Mouse (Mus musculus) ovary, postnatal 10 days (tissue): ENCODE results near the gene Ntng2.

Experiments
- DNase-seq: peaks from one replicate; pipeline ENCODE4 v3.0.0; 2022; ENCODE audit warnings: low spot score

The Ntng2 gene

DNA sequence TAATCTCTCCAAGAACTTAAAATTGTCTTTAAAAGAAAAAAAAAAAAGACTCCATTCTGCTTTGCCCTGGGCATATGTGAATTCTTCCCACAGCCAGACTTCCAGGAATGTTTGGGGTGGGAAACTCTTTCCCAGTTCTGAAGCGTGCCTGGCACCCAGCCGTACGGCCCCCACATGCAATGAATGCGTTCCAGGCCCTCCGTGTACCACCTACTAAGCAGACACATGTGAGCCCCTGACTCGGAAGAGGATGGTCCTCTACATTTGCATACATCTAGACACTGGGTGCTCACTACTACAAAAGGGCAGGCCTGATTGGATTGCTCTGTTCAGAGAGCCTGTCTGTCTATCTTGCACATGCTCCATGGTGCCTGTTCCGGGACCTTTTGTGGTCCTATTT lies 17.0 kb downstream of the Ntng2 start:
- no peak for DNase-seq

DNA sequence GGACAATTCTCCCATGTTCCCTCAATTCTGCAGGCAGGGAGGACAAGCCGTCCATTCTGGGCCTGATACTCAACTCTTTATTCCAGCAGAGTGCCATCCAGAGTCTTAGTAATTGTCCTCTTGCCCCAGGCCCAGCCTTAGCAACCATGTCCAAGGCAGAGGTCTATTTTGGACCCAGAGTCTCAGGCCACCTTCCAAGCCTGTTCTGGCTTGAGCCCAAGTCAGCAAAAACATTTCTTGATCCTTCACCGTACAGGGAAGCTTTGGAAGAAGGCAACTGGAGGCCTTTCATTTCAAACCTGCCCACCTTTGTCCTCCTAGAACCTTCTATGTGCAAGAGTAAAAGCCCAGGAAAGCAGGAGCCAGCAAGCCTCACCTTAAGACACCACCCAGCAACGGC lies 17.8 kb downstream of the Ntng2 start:
- DNase-seq, result no peak

DNA sequence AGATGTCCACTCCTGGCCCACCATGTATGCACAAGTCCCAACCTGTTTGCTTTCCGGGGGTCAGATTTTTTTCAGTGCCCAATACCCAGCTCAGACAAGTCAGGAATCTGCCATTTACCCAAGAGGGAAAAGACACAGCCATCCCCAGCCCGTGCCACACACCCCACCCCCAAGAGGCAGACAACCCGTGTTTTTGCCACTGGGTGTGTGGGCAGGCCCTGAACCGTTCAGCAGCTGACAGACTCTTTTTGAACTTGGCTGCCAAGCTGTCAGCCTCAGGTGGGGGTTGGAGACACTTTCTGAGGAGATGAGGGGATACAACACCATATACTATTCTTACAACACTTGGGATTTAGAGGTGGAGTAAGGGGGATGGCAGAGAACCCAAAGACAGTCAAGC lies 18.8 kb downstream of the Ntng2 start:
- DNase-seq, result no peak

DNA sequence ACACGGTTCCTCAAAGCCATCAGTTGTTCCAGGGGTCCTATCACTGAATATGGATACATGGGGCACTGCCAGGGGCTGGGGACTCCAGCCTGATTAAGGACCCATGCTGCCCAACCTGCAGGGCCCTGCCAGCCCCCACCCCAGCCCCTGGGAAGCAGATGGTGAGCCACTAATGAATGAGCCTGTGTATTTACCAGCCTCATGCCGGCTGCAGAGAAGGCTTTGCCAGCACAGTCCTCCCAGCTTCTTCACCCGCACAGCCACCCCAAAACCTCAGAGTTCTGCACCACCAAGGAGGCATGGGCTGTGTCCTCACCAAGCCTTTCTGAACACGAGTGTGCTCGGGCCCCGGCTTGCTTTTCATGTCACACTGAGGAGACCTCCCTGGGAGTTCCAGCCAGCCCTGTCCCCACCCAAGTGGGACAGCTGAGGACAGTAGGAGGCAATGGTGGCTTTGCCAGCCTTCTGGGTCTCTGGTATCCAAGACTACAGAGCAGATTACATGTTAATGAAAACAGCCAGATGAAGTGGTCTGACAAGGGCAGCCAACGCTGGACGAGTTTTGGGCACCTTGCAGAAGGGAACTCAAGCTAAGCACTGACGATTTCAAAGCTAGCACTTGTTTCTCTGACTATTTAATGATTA lies 22.5 kb downstream of the Ntng2 start:
- no peak for DNase-seq

DNA sequence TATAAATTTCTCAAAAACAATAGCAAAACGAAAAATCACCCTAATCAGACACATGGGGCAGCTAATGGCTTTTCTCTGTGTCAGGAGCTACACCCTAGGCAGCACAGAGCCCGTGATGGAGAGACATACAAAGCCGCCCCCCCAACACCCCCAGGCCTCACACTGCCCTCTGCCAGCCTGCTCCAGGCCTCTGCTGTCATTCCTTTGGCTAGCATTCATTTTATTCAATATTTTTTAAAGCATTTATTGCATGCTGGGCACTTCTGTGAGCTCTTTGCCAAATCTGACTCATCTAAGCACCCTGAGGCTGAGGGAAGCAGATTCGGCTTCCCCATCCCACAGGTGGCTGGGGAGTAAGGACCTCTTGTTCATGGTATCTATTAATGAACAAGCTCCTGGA lies 26.1 kb downstream of the Ntng2 start:
- DNase-seq, result no peak

DNA sequence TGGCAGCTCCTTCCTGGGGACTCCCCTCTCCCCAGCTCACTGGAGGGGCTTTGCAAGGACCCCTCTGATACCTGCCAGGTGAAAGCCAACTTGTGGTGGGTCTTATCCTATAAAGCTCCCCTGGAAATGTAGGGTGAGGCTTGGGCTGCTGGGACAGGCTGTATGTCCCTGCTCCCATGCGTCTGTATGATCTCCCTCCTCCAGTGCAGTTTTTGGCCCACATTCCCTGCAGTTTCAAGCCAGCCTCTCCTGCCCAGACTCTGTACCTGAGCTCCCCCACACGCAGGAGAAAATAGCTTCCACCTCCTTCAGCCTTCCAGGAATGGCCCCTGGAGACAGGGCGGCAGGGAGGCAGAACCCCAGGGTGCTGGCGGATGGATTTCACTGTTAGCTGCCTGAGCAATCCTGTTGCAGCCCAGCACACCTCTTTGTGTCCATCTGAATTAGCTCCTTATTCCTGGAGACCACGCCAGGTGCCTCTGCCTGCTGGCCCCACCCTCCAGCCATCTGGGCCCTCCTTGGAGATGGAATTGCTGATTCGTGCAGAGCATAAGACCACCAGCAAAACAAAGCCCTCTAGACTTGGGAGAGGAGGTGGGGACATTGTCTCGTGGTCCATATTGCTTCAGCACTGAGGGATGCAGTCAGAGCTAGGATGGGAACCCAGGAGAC lies 29.1 kb downstream of the Ntng2 start:
- no peak for DNase-seq

DNA sequence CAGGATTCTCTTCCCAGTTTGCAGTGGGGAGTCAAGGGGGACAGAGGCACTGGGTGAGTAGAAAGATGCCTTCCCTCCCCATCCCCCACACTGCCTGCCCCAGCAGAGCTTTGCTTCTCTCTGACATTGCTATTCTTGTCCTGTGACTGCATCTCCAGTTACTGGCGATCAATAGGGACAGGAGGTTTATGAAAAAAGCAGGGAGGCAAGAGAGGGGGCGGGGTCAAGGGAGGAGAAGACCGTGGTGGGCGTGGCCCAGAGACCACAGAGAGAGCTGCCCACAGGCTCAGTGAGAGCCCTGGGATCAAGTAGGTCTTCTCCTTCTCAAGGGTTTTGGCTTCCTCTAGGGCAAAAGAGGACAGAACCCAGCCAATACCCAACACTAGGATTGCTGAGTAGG lies 30.5 kb downstream of the Ntng2 start:
- DNase-seq, result no peak

GRCm38 (mm10) chr2:29218831-29219230 lies 34.0 kb downstream of the Ntng2 start:
- DNase-seq, result no peak

- no peak for DNase-seq
Observed at GRCm38 (mm10) chr2:29217897-29218296, 34.9 kb downstream of the Ntng2 start.

- no peak for DNase-seq
Observed at GRCm38 (mm10) chr2:29217042-29217441, 35.8 kb downstream of the Ntng2 start.

- DNase-seq, result no peak
Observed at GRCm38 (mm10) chr2:29216286-29217012, 36.4 kb downstream of the Ntng2 start.

- no peak for DNase-seq
Observed at GRCm38 (mm10) chr2:29206156-29206555, 46.6 kb downstream of the Ntng2 start.

GRCm38 (mm10) chr2:29201223-29201955 lies 51.4 kb downstream of the Ntng2 start:
- DNase-seq, result no peak

DNA sequence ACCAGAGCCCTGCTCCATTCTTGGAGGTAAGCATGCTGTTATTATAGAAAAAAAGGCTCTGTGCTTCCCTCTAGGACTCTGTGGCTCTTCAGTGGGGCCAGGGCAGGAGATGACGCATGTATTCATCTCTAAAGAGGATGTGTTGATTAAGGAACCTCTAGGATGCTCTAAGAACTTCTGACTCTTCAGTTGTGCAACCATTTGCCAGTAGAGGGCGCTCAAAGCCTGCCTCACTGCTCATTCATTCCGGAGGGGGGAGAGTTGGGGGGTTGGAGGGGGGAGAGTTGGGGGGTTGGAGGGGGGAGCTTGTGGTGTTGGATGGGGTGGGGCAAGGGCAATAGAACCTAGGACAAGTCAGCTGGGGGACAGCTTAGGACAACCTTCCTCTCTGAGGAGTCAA lies 52.9 kb downstream of the Ntng2 start:
- no peak for DNase-seq

DNA sequence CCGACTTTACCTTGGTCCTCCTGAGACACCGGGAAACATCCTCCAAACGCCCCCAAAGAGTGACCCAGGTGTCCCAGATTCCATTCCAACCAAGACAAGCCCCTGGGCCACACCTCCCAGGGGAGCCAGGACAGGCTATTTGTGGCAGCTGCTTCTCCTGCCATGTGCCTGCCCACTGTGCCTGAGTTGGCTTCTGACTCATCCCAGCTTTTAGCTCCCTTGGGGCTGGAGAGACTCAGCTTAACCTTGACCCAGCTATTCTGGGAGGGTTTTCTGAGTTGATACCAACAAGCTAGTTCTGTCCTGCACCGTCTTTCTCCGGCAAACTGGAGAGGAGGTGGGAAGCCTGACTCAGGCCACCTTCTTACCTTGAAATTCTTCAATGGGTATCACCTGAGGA lies 54.4 kb downstream of the Ntng2 start:
- DNase-seq, result no peak

- no peak for DNase-seq
Observed at GRCm38 (mm10) chr2:29196844-29197243, 56.0 kb downstream of the Ntng2 start.

DNA sequence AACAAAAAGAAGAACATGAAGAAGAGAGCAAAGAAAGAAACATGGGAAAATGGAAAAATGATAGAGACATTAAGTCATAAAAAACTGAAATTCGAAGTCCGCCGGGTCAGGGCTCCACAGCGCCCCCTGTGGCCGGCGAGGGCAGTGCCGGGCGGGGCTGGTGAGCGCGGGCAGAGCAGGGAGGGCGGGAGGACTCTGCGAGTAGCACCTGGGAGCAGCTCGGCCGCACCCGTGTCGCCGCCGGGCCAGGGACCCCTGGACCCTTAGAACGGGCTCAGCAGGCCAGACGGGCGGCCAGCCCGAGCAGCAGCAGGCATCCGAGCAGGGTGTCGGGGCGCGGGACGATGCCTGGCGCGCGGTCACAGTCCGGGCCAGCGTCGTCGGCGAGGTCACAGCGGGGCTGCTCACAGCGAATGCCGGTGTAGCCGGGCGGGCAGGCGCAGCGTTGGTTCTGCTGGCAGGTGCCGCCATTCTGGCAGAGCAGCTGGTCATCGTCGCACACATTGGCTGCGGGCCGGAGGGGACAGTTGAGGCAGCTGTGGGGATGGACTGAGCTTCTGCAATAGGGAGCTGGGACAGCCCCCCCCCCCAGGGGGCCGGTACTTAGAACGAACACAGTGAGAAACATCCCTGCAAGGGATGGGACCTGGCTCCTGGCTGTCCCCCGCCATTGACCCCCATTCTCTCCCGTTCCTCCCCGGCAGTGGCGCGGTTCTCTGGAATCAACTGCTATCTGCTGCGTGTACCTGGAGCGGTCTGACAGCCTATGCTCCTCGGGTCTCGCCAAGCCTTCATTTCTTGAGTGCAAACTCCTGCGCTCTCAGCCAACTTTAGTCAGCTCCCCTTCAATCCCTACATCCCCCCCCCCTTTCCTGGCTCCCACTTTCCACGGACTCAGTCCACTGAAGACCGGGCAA lies 58.0 kb downstream of the Ntng2 start:
- peak; percentile 71 for DNase-seq

DNA sequence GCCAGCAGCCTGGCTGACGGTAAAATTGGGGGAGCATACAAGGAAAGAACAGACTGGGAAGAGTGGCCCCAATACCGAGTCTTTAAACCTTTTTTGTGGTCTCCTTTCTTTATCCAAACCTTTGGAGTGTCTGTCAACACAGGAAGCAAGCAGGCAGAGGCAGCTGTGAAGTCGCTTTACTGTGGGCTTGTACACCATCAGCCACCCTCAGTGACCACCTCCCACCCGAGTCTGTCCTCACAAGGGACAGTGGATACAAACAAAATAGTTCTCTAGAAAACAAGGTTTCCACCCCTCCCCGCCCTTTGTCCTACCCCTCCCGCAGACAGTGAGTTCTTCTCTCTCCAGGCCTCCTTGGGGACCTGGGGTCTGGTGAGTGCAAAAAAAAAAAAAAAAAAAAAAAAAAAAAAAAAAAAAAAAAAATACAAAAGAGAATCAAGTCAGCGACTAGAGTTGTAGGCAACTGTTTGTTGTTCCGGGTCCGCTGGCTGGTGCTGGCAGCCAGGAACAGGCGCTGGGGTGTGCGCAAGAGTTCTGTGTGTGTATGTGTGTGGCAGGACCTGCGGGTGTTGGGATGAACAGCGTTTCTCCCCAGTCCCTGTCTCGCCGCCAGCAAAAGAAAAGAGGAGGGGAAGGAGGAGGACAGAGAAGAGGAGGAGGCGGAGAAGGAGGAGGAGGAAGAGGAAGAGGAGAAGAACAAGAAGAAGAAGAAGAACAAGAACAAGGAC lies 58.8 kb downstream of the Ntng2 start:
- DNase-seq, result no peak

DNA sequence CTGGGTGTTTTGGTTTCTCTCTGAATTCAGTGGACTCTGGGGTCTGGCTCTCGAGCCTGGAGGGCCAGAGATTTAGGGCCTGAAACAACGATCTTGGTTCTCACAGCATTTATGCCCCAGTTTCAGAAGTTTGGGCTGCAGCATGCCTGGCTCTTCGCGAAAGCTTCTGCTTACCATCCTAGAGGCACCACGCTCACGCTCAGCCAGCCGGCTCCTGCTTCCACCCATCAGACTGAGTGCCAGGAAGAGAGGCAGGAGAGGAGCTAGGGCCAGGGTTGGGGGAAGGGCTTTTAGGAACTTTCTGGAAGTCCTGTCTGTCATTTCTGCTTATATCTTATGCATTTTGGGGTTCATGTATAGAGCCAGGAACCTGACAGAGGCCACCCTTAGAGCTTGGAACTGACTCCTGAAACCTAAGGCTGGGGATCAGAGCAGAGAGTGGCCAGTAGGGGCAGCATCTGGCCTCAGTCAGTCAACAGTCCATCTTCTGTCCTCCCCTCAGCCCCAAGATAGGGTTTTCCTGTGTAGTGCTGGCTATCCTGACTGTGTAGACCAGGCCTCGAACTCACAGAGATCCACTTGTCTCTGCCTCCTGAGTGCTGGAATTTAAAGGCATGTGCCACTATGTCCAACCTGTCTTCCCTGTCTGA lies 60.1 kb downstream of the Ntng2 start:
- no peak for DNase-seq
